Mouse (Mus musculus) megakaryocyte, embryonic 14.5 days (primary cell): ENCODE data around the gene Tbck. TPM values are rescaled to one million over a fixed set of nuclear protein-coding genes. Genes with fewer than 3 reads are reported as not detected.

ENCODE experiments used
- H3K27me3 ChIP-seq: replicated peaks from 2 replicates; pipeline ENCODE3; 2012; ENCODE audit warnings: inconsistent platforms
- H3K36me3 ChIP-seq: replicated peaks from 2 replicates; pipeline ENCODE3; 2012; ENCODE audit warnings: low read length, inconsistent platforms, mixed read lengths
- H3K4me1 ChIP-seq: 2 replicates; pipeline ENCODE4 v1.6.1; 2012; ENCODE audit warnings: inconsistent platforms
- H3K4me3 ChIP-seq: replicated peaks from 2 replicates; pipeline ENCODE3; 2012; ENCODE audit warnings: moderate library complexity, mild to moderate bottlenecking, inconsistent platforms
- H3K9me3 ChIP-seq: 2 replicates; pipeline ENCODE4 v1.6.1; 2012; ENCODE audit warnings: inconsistent platforms
- FLI1 ChIP-seq: IDR thresholded peaks from 2 replicates; pipeline ENCODE4 v1.6.1; 2012; ENCODE audit warnings: low read length, inconsistent platforms, mixed read lengths
- GATA1 ChIP-seq: IDR thresholded peaks from 3 replicates; pipeline ENCODE4 v1.6.1; 2012; ENCODE audit warnings: mixed read lengths, low read length, inconsistent platforms, borderline replicate concordance
- polyA plus RNA-seq: library from polyadenylated mRNA; stranded (reverse); fragments of >175 nt; gene quantifications from 2 replicates; pipeline ENCODE4 v1.2.3, GENCODE M21; 2012; ENCODE audit warnings: low replicate concordance; ENCODE audit not compliant: insufficient read depth

The Tbck gene
- polyA plus RNA-seq, 1 experiment: 1.2 TPM

DNA sequence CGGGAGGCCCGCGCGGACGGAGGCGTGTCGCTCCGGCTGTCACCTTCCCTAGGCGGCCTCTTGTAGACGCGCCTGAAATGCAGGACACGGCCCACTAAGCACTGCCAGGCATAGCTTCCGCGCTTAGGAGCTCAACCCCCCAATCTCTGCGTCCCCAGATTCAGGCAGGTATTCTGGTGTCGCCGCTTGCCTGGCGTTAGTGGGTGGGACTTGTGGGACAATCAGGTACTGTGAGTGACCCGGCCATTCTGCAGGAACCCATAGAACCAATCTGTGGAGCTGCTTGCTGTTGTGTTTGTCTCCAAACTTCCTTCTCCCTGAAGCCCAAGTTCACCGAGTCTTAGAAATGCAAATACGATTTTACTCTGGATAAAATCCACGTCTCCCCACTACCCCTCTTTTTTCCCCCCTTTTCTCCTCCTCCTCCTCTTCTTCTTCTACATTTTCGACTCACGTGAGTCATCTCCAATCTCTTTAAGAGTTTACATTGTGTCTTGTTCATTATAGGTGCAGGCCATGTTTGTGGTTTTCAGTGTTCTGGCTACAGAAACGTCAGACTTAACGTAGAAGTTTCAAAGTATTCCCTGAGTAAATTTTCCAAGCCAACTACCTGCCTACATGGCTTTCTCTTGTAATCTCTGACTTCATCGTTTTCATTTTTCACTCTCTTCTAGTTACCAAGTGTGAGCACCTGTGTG is 436 bp downstream of the Tbck start, which contains the start of gene Aimp1:
Aimp1 (minus strand) TSS at position 140 of the 698 bp plus-strand sequence.
- TF ChIP-seq FLI1 (no peak), GATA1 (no peak)
- Histone ChIP-seq H3K9me3 (no peaks in the 10 kb centered on the region), H3K36me3 (peaks cover 25% of the 10 kb centered on the region), H3K4me1 (peaks cover 28% of the 10 kb centered on the region), H3K4me3 (peak within 1 kb of the TSS; percentile 96), H3K27me3 (no peaks in the 10 kb centered on the region)

DNA sequence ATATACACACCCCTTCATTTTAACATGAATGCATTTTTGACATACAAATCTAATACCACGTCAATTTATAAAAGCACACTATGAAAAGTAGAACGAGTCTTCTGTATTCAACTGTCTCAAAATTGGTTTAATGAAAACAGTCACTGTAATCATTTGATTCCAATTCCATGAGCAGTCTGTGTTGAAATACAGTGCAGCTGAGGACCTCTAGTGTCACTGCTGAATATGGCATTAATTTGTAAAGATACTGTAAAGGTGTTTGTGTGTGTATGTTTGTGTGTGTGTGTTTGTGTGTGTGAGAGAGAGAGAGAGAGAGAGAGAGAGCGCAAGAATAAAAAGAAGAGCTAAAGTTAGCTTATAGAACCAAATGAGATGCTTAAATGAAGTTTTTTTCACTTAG is 17.4 kb downstream of the Tbck start:
- Histone ChIP-seq H3K36me3 (peaks cover 32% of the 10 kb centered on the region), H3K9me3 (no peaks in the 10 kb centered on the region), H3K4me1 (no peaks in the 10 kb centered on the region), H3K27me3 (no peaks in the 10 kb centered on the region), H3K4me3 (no peak overlapping the region)
- TF ChIP-seq FLI1: no peak
- no peak for TF ChIP-seq GATA1

DNA sequence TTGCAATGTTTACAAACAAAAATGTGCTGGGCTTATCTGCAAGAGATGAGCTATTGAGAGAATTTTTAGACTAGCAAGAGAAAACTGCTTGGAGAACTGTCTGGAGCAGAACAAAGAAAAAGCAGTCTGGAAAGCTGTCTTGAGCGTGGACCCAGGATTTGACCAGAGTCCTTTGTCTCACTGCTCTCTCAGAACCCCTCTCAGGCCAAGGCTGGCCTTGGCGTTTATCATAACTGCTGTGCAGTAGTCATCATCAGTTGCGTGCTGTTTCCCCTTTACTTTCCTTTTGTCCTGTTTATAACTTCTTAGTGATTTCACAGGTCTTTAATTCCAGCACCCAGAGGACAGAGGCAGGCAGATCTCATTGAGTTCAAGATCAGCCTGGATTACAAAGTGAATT is 20.3 kb downstream of the Tbck start:
- Histone ChIP-seq H3K27me3 (no peaks in the 10 kb centered on the region), H3K4me1 (no peaks in the 10 kb centered on the region), H3K36me3 (peaks cover 46% of the 10 kb centered on the region), H3K4me3 (no peak overlapping the region), H3K9me3 (no peaks in the 10 kb centered on the region)
- TF ChIP-seq FLI1: no peak
- TF ChIP-seq GATA1: no peak

DNA sequence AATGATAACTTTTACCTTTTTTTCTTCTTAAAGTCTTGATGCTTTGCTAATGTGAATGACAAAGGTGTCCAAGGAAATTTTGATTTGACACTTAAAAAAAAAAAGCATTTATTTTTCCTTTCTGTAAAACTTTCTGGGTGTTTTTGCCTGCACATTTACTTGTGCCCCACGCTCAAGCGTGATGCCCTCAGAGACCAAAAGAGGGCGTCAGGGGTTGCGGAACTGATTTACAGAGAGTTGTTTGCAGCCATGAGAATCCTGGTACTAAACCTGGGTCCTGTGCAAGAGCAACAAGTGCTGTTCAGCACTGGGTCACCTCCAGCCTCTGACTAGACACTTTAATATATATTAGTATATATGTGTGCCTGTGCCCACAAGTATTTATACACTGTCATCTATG is 23.0 kb downstream of the Tbck start:
- Histone ChIP-seq H3K4me3 (no peak overlapping the region), H3K36me3 (peaks cover 37% of the 10 kb centered on the region), H3K9me3 (no peaks in the 10 kb centered on the region), H3K4me1 (no peaks in the 10 kb centered on the region), H3K27me3 (no peaks in the 10 kb centered on the region)
- TF ChIP-seq GATA1: no peak
- TF ChIP-seq FLI1: no peak

DNA sequence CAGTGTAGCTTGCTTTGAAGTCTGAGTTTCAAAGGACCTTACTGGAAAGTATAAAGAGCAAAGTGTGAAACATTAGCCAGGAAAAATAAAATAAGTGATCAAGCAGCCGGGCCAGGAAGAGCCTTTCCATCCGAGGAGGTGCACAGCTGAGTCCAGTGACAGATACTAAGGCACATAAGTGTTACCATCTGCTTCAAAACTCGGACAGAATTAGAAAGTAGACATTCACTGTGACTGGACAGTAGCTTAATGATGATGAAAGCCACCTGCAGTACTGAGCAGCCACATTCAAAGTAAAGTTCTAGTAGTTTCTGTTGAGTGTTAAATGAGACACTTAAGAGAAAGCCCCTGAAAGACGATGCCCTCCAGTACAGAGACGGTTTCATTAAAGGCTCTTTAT is 30.0 kb downstream of the Tbck start:
- Histone ChIP-seq H3K4me3 (no peak overlapping the region), H3K27me3 (no peaks in the 10 kb centered on the region), H3K4me1 (no peaks in the 10 kb centered on the region), H3K36me3 (peaks cover 30% of the 10 kb centered on the region), H3K9me3 (no peaks in the 10 kb centered on the region)
- TF ChIP-seq GATA1: no peak
- no peak for TF ChIP-seq FLI1

DNA sequence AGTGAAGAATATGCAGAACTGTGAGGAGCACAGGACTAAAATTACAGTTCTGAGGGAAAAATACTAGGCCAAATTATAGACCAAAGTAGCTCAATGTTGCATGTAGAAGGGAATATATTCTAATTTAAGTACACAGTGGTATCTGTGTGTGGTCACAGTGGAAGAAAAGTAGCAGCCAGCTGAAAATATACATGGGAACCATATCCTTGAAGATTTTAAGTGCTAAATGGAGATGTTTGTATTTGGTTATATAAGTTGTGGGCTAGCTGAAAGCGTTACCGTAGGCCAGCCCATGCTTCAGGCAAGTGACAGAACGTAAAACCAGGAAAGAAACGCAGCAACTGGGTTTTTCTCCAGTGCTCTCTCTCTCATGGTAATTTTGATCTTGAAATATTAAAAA is 33.4 kb downstream of the Tbck start:
- Histone ChIP-seq H3K4me1 (no peaks in the 10 kb centered on the region), H3K9me3 (no peaks in the 10 kb centered on the region), H3K4me3 (no peak overlapping the region), H3K36me3 (peaks cover 40% of the 10 kb centered on the region), H3K27me3 (no peaks in the 10 kb centered on the region)
- no peak for TF ChIP-seq FLI1
- no peak for TF ChIP-seq GATA1

DNA sequence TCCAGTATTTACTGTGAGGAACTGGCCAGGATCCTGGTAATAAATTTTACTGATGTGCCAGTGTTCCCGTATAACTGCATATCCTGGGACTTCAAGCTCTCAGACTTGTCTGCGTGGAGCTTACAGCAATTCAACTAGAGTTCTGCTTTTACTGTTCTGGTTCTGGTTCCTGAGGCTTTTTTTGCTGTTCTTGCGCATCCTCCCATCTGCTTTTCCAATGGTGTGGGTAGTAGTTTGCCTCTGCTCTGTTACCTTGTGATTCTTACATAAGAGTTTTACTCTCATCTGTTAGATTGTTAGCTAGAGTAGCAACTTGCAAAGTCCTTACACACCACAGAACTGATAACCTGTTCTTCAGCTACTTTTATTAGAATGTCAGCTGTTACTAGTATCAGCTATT is 40.4 kb downstream of the Tbck start:
- peaks cover 76% of the 10 kb centered on the region for H3K36me3 ChIP-seq
- TF ChIP-seq FLI1 (no peak), GATA1 (no peak)

DNA sequence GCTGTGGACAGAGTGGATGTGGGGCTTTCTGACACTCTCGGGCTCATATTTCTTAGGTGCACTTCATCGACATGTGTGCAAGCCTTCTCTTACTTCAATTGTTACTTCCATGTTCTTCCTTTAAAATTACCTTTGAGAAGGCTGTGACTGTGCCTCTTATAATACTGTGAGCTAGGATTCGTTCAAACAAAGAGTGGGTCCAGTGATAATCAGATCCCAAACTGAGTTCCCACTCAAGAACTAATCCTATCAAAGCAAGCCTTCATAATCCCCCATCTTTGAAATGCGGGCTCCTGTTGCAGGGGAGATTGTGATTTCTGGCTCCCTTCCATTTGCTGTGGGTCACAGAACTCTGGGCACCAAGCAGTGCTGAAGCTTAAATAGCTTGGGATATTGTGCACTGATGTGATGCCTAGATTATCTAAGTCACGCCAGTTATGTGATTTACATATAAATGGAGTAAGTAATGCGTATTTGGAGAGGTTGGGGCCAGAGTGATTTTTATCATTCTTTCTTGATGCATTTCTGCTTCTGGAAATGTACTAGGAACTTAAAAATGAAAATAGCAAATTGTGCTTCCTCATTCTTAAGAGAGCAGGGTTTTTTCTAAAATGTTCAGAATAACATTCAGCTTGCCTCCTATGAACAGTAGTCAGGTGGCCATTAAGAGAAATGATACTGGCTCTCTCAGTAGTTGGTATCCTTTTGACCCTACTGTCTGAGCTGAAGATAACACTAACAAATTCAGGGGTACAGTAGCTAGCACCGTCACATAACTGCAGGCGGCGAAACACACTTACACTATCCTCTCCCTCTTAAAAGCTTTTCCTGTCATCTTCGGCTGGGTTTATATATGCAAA is 60.6 kb downstream of the Tbck start:
- TF ChIP-seq GATA1: no peak
- no peak for TF ChIP-seq FLI1
- H3K36me3 ChIP-seq: peaks cover 27% of the 10 kb centered on the region
- H3K27me3 ChIP-seq: no peaks in the 10 kb centered on the region
- no peaks in the 10 kb centered on the region for H3K9me3 ChIP-seq
- no peak overlapping the region for H3K4me3 ChIP-seq
- peaks cover 15% of the 10 kb centered on the region for H3K4me1 ChIP-seq

More for the DNA sequence above, 40.4 kb downstream of the Tbck start:
- no peaks in the 10 kb centered on the region for H3K4me1 ChIP-seq
- no peaks in the 10 kb centered on the region for H3K27me3 ChIP-seq
- no peaks in the 10 kb centered on the region for H3K9me3 ChIP-seq
- H3K4me3 ChIP-seq: no peak overlapping the region

DNA sequence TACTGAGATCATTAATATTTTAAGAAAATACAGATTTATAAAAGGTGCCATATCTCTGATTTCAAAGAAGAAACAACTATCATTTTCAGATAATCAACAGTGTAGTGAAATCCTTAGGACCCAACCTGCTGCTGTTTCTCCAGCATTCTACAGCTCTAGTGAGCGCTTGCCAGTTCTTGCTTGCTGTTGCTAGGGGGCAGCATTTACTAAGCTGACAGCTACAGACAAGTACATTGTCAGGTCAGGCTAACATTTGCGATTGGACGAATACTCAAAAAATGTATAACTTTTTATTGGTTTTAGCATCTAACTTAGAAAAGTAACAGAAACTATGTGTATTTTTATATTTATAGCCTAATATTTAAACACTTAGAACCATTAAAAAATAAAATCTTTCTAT is 63.1 kb downstream of the Tbck start:
- peaks cover 18% of the 10 kb centered on the region for H3K36me3 ChIP-seq
- no peaks in the 10 kb centered on the region for H3K27me3 ChIP-seq
- H3K4me1 ChIP-seq: peaks cover 15% of the 10 kb centered on the region
- H3K4me3 ChIP-seq: no peak overlapping the region
- TF ChIP-seq GATA1 (no peak), FLI1 (no peak)
- H3K9me3 ChIP-seq: no peaks in the 10 kb centered on the region

DNA sequence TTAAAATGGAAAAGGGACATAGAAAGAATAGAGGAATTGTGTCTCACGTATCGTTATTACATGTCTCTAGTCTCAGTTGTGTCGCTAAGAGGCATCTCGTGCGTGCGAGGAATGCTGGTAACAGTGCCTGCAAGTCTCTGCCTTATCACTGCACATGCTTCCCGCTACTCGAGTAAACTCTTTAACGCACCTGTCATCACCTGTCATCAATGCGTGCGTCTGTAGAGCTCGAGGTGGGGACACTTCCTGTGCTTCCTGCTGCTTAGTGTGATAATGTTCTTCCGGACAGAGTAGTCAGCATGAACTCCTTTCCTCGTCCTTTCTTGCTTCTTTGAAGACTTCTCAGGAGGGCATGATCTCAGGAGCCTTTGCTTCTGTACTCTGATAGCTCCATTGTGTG is 63.8 kb downstream of the Tbck start:
- Histone ChIP-seq H3K27me3 (no peaks in the 10 kb centered on the region), H3K9me3 (no peaks in the 10 kb centered on the region), H3K36me3 (peaks cover 16% of the 10 kb centered on the region), H3K4me3 (peak overlapping the region; percentile 80), H3K4me1 (peaks cover 15% of the 10 kb centered on the region)
- no peak for TF ChIP-seq FLI1
- TF ChIP-seq GATA1: no peak; the same call in 2 of the 3 replicates
